Mouse (Mus musculus) liver, embryonic 14.5 days (tissue): ENCODE results near the gene Nhsl2. TPM values are rescaled to one million over a fixed set of nuclear protein-coding genes. Genes with fewer than 3 reads are reported as not detected.

Source experiments
- ATAC-seq: fragments of 200-750 bp; cut with Nextera tagmentation; 2 replicates; pipeline ENCODE4 v1.8.0; 2017; ENCODE audit warnings: moderate number of reproducible peaks, mild to moderate bottlenecking, moderate library complexity; ENCODE audit not compliant: insufficient read depth
- DNase-seq, 3 experiments: peaks; one replicate each; pipeline ENCODE4 v3.0.0-alpha.2; 2012 to 2013; ENCODE audit warnings: low read depth in 3 of 3, low spot score in 3 of 3
- H3K27ac ChIP-seq: fragments of 300-500 bp; sonication (generic); 2 replicates; pipeline ENCODE4 v1.5.1; 2014; ENCODE audit warnings: moderate library complexity, mild to moderate bottlenecking, control low read depth, inconsistent platforms
- H3K27me3 ChIP-seq: fragments of 300-500 bp; sonication (generic); 2 replicates; pipeline ENCODE4 v1.6.1; 2014; ENCODE audit warnings: mild to moderate bottlenecking, low read length, moderate library complexity; ENCODE audit not compliant: control insufficient read depth, insufficient read depth
- H3K36me3 ChIP-seq: fragments of 300-500 bp; sonication (generic); replicated peaks from 2 replicates; pipeline ENCODE4 v1.6.1; 2014; ENCODE audit warnings: low read depth; ENCODE audit not compliant: control insufficient read depth, insufficient read depth
- H3K4me1 ChIP-seq, 2 experiments: fragments of 200-500 bp in 1 of 2; fragments of 300-500 bp in 1 of 2; sonication (generic) in 1 of 2; replicated peaks; 2 replicates each; pipeline ENCODE4 v1.6.1; 2012 to 2014; ENCODE audit warnings: antibody characterized with exemption in 1 of 2, inconsistent platforms in 1 of 2, low read length in 1 of 2; ENCODE audit not compliant: control insufficient read depth in 2 of 2, insufficient read depth in 2 of 2
- H3K4me2 ChIP-seq: fragments of 300-500 bp; sonication (generic); 2 replicates; pipeline ENCODE4 v1.6.1; 2014; ENCODE audit warnings: low read depth, mild to moderate bottlenecking, control low read depth, moderate library complexity
- H3K4me3 ChIP-seq, 2 experiments: fragments of 200-500 bp in 1 of 2; fragments of 300-500 bp in 1 of 2; sonication (generic) in 1 of 2; 2 replicates each; pipeline ENCODE4 v1.5.1; 2012 to 2014; ENCODE audit warnings: low read depth in 2 of 2, low read length in 2 of 2, mild to moderate bottlenecking in 2 of 2, control low read depth in 1 of 2, inconsistent platforms in 1 of 2, moderate library complexity in 1 of 2; ENCODE audit not compliant: insufficient read depth in 1 of 2
- H3K9ac ChIP-seq: fragments of 300-500 bp; sonication (generic); replicated peaks from 2 replicates; pipeline ENCODE4 v1.6.1; 2014; ENCODE audit warnings: mild to moderate bottlenecking, control low read depth, moderate library complexity
- H3K9me3 ChIP-seq: fragments of 300-500 bp; sonication (generic); 2 replicates; pipeline ENCODE4 v1.6.1; 2016; ENCODE audit warnings: low read length, mixed read lengths; ENCODE audit not compliant: control insufficient read depth
- CTCF ChIP-seq: IDR thresholded peaks from 2 replicates; pipeline ENCODE4 v1.5.1; 2016; ENCODE audit warnings: antibody characterized with exemption, low read depth, control low read depth
- EP300 ChIP-seq: IDR thresholded peaks from 2 replicates; pipeline ENCODE4 v1.6.1; 2016; ENCODE audit warnings: antibody characterized with exemption, low read depth
- WGBS: fragments of 180-500 bp; shearing (Covaris S2); extraction: QIAGEN DNeasy Blood & Tissue Kit; methylation state at CpG from one replicate; pipeline ENCODE4 v1.1.7; 2014; ENCODE audit not compliant: insufficient replicate concordance; 5-methylcytosine and 5-hydroxymethylcytosine counted together
- polyA plus RNA-seq, 2 experiments: library from polyadenylated mRNA; depleted of rRNA in 1 of 2; stranded (reverse) in 1 of 2; unstranded in 1 of 2; fragments of >200 nt; fragmentation: Nextera tagmentation in 1 of 2; extraction: Ambion mirVana in 1 of 2; gene quantifications; 2 replicates each; pipeline versions ENCODE4 v1.2.1 to v1.2.3; 2012 to 2014

The Nhsl2 gene
- polyA plus RNA-seq, 2 experiments: 0.39 to 1.3 TPM

DNA sequence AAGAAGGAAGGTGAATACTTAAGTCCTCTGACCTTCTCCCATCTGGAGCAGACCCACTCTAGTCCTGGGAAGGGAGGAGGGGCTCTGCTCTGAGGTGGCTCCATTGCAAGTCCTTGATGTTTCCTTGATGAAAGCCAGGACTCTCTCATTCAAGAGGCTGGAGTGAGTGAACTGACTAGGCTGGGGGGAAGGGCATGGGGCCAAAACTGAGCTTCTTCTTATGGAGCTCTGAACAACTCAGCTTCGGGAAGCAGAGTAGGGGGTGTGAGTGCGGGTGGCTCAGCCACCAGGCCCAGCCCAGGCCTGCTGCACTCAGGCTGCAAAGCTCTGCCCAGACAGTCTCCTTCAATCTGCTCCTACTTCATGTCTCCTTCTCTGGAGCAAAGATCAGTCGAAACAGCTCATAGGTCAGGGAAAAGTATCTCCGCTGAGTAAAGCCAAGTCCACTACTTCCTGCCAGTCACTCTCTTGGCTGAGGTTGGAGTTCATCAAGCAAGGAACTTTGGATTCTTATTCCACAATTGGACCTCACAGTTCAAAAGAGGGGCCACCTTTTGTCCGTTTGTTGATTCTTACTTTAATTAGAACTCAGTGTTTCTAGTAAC is 1.9 kb upstream of the Nhsl2 start:
- Histone ChIP-seq H3K4me3 (no peak overlapping the region), H3K4me1 (no peaks in the 10 kb centered on the region), H3K36me3 (no peaks in the 10 kb centered on the region), H3K27me3 (peaks cover 40% of the 10 kb centered on the region), H3K4me2 (no peak overlapping the region), H3K27ac (no peak overlapping the region), H3K9ac (no peak overlapping the region), H3K9me3 (no peaks in the 10 kb centered on the region)
- DNase-seq (no peak), ATAC-seq (no peak)
- 43% methylated on average over 5 of the region's 5 CpGs for whole genome bisulfite sequencing
- TF ChIP-seq EP300 (no peak), CTCF (no peak)

DNA sequence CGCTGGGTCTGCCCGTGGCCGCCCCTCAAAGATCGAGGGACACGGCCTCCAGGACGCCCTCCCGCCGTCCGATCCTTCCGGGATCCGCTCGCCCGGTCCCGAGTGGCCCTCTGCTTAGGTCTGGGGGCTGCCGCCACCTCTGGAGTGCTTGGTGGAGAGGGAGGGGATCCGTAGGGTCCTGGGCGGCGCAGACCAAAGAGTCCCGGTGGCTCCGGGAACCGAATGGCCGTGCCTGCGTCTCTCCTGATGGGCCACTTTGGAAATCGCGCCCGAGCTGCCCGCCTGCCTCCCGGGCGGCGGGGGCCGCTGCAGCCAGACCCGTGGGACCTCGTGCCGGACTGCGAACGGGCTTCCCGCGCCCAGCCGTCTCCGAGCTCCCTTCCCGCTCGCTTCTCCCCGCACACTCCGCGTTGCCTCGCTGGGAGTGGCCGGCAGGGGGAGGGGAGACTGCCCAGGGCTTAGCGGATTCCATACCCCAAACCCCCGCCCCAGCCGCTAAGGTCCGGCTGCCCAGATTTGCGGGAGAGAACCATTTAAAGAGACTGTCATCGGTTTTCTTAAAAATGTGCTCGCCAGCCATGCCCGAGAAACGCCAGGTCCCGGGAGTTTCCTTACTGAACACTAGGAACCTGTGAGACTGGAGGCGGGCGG is 841 bp downstream of the Nhsl2 start:
- 7% methylated on average over 34 of the region's 59 CpGs for WGBS
- no peak overlapping the region for H3K27ac ChIP-seq
- H3K4me1 ChIP-seq: no peaks in the 10 kb centered on the region
- H3K9me3 ChIP-seq: no peaks in the 10 kb centered on the region
- DNase-seq (no peak), ATAC-seq (no peak)
- no peaks in the 10 kb centered on the region for H3K36me3 ChIP-seq
- H3K4me2 ChIP-seq: peak overlapping the region; percentile 51
- no peak overlapping the region for H3K9ac ChIP-seq
- H3K27me3 ChIP-seq: peaks cover 40% of the 10 kb centered on the region
- peak overlapping the region in 1 of 2 experiments; percentile 35; a peak in 3 of 4 replicates for H3K4me3 ChIP-seq
- TF ChIP-seq CTCF: no peak
- no peak for TF ChIP-seq EP300

DNA sequence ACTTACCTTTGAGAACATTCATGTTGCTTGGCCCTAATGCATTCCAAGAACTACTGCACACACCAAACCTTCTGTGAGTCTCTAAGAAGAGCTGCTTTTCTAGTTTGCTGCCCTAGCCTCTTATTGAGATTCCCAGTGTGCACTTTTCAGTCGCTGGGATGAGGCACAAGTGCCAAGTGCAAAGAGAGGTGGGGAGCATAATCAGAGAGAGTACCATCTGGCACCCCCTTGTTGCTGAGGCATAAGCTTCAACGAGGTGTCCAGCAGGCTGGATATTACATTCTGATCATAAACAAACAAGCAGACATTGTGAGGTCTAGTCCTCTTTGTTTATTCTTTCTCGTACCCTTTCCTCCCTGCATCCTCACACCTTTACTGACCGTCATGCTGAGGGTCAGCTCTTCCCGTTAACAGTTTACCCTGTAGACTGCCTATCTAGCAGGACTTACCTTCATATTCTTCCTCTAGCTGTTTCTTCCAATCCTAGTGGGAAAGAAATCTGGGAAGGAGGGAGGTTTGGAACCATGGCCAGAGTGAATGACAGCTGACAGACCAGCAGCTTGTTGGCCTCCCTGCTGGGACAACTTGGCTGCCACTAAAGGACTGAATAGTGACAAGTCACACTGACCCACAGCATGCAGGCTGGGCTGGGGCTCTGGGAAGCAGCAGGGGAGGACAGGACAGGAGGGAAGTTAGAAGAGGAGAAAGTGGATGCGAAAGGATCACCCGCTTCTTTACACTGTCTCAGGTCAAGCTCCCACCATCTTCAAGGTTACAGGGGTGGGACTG is 2.6 kb downstream of the Nhsl2 start:
- peaks cover 40% of the 10 kb centered on the region for H3K27me3 ChIP-seq
- WGBS: 61% methylated on average over 7 of the region's 7 CpGs
- no peak for DNase-seq

DNA sequence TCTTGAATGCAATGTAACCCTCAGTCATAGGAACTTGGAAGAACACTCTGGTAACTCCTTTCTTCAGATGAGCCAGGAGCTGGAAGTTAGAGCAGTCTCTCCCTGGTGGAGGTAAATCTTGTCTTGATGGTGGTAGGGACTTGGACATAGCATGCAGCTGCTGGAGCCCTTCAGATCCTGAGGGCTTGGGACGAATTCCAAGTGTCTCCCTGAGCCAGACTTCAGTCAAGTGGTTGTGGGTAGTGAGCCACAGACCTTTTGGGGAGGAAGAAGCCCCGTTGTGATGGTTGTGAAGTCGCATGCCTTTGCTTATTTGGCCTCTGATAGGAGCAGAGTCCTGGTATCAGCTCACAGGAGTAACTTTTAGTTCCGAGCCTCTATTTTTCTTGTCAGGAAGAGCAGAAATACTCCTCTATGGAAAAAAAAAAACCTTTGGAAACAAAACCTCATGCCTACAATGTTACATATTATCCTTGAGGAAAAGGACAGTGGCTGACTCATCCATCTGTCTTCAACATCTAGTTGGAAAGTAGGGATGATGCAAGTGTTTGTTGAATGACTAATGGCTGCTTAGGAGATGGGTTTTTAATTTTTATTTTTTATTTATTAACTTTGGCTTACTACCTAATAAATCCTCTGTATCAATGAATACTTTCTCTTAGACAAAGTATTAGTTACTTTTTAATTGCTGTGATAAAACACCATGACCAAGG is 14.6 kb downstream of the Nhsl2 start:
- Histone ChIP-seq H3K4me3 (no peak overlapping the region), H3K27ac (no peak overlapping the region), H3K9me3 (no peaks in the 10 kb centered on the region), H3K4me1 (no peaks in the 10 kb centered on the region), H3K9ac (no peak overlapping the region), H3K4me2 (no peak overlapping the region), H3K27me3 (no peaks in the 10 kb centered on the region), H3K36me3 (no peaks in the 10 kb centered on the region)
- TF ChIP-seq EP300 (no peak), CTCF (no peak)
- WGBS: 42% methylated on average over 4 of the region's 4 CpGs
- DNase-seq (no peak), ATAC-seq (no peak)

More for the DNA sequence above, 2.6 kb downstream of the Nhsl2 start:
- Histone ChIP-seq H3K4me1 (no peaks in the 10 kb centered on the region), H3K36me3 (no peaks in the 10 kb centered on the region), H3K9me3 (no peaks in the 10 kb centered on the region), H3K4me3 (no peak overlapping the region), H3K9ac (no peak overlapping the region), H3K27ac (no peak overlapping the region), H3K4me2 (no peak overlapping the region)
- TF ChIP-seq EP300: no peak
- no peak for TF ChIP-seq CTCF
- ATAC-seq: no peak
